Mouse (Mus musculus): ENCODE data around the gene Gm7694.

Gm7694 gene

GRCm38 (mm10) chr1:170306232-170306631 is at the start of gene Gm7694:
TSS of gene Gm7694 (minus strand) at chr1:170306332.
- DNase-seq (ENCODE audit: low spot score): no peak

- no peak for DNase-seq (ENCODE audit: low spot score)
These were observed 47.2 kb upstream of the Gm7694 start for GRCm38 (mm10) chr1:170353335-170353734.

DNA sequence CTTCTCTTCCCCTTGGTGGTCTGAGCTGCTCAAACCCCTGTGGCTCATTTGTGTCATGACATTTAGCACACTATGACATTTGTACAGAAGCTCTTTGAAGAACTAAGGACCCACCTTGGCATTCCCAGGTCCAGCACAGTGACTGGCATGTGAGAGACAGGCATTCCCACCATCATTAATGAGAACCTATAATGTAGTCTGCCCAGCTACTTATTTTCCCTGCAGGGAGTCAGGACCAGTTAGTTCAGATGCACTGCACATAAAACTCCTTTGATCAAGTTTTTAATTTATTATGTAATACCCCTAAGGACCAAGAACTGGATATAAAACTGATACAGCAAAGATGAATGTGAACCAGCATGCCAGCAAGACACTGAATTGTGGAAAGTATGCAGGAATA is 44.9 kb upstream of the Gm7694 start:
- DNase-seq (ENCODE audit: low spot score): no peak

DNA sequence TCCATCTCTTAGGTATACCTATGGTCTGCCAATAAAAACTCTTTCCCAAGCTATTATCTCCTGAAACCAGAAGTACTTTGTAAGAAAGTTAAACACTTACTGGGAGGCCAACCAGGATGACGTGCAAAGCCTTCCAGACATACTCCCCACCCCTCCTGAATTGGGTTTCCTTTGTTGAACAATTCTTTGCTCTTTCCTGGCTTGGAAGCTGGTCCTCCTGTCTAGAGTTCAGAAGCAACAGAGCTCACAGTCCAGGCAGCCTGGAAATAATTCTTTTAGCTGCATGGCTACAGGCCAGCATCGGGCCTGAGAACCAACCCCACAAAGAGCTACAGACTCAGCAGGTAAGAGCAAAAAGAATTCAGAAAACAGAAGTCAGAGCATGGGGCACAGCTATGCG is 40.1 kb upstream of the Gm7694 start:
- DNase-seq (ENCODE audit: low spot score): no peak

DNA sequence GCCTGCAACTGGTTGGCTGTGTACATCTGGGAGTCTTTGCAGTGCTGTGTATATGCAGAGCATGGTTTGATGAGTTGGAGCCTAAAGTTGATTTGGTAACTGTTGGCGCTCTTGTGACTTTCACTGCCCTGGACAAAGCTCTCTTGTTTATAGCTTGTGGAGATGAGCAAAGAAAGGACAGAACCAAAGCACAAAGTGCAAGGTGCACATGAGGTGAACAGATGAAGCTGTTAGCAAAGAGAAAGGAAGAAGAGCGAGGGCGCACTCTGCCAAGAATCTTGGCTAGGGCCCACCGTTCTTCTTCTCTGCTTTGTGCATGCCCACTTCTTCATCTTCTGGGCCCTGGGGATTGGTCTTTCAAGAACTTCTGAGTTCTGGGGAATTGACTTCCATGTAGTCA is 37.8 kb upstream of the Gm7694 start:
- no peak for DNase-seq (ENCODE audit: low spot score)

DNA sequence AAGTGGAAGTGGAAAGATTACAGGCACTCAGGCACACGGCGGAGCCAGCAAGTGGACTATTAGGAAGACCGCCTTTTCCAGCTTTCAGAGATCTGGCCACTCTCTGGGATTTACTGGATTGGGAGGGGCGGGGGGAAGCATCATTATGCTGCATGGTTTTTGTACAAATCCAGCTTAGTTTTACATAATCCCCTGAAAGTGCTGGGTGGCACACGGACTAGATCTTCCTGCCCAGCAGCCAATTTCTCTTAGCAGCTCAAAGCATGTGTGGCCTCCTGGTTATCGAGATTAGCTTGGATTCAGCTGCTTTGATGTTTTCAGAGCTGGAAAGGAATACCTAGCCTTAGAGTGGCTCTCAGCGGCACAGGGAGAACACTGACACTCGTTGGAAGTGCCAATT is 36.9 kb upstream of the Gm7694 start:
- no peak for DNase-seq (ENCODE audit: low spot score)

DNA sequence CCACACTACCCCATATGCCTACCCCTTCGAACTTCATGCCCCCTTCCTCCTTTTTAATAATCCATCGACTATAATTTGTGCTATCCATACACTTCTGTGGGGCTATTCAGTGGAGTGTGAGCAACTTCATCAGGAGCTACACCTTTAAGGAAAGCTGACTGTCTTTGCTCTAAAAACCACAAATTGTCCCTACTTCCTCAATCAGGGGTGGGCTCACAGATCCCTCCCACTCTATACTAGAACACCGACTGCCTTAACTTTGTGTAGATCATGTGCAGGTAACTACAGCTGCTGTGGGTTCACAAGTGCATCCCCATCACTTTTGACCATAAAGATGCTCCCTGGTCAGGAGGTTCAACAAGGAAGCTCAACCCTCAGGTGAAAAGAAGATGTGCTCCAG is 33.8 kb upstream of the Gm7694 start:
- no peak for DNase-seq (ENCODE audit: low spot score)

GRCm38 (mm10) chr1:170332775-170333174 is 26.6 kb upstream of the Gm7694 start:
- DNase-seq (ENCODE audit: low spot score): no peak

DNA sequence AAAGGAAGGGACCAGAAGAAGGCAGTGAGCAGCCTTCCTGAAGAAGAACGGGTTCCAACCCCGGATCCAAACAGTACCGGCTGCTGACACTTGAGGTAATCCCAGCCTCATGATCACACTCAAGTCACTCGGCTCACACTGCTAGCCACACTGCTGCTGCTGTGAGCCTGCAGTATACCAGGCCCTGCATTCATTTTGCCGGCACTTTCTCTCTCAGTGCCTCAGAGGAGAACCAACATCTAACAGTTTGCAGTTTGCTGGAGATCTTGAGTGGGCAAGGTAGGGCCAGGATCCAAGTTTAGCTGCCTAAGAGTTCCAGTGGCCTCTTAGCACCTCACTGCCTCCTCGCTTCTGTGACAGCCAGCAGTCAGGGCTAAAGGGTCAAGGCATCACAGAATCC is 25.8 kb upstream of the Gm7694 start:
- no peak for DNase-seq (ENCODE audit: low spot score)

GRCm38 (mm10) chr1:170325277-170325676 is 19.1 kb upstream of the Gm7694 start:
- no peak for DNase-seq (ENCODE audit: low spot score)

DNA sequence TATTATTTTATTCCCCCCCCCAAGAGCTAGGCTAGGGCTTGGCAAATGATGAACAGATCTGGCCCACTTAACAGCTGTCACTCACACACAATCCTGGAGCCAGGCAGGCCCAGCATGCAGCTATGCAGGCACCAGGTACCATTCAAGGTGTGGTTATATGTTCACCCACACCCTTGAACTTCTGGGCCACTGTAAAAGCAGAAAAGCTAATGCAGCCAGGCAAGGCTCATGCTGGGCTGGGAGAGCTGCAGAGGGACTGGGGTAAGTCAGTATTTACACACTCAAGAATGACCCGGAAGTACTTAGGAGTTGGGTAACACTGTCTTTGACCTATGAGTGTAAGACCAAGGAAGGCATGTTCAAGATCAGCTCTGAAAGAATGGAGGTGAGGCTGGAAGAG is 18.2 kb upstream of the Gm7694 start:
- no peak for DNase-seq (ENCODE audit: low spot score)

GRCm38 (mm10) chr1:170323001-170323400 is 16.9 kb upstream of the Gm7694 start:
- DNase-seq (ENCODE audit: low spot score): no peak

GRCm38 (mm10) chr1:170322046-170322445 is 15.9 kb upstream of the Gm7694 start:
- no peak for DNase-seq (ENCODE audit: low spot score)

GRCm38 (mm10) chr1:170311431-170311830 is 5.3 kb upstream of the Gm7694 start:
- no peak for DNase-seq (ENCODE audit: low spot score)

GRCm38 (mm10) chr1:170308503-170308902 is 2.4 kb upstream of the Gm7694 start, which contains the start of gene Spata46:
TSS of gene Spata46 (plus strand) at chr1:170308803.
- no peak for DNase-seq (ENCODE audit: low spot score)

DNA sequence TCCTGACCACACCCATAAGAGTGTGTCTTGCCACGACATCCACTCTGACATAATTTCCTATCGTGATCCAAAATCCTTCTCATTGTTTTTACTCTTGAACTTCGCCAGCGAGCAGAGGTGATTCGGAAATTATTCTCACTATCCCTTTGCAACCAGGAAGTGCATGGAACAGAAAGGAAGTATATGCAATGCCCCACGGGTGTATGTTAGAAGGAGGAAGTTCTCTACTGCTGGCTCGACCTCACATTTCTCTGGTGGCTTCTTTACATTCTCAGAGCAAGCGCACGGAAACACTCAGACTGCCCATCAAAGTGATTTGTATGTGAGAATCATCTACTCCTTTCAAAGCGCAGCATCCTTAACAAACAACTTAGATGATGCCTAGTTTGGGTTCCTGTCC is 1.1 kb downstream of the Gm7694 start:
- no peak for DNase-seq (ENCODE audit: low spot score)

DNA sequence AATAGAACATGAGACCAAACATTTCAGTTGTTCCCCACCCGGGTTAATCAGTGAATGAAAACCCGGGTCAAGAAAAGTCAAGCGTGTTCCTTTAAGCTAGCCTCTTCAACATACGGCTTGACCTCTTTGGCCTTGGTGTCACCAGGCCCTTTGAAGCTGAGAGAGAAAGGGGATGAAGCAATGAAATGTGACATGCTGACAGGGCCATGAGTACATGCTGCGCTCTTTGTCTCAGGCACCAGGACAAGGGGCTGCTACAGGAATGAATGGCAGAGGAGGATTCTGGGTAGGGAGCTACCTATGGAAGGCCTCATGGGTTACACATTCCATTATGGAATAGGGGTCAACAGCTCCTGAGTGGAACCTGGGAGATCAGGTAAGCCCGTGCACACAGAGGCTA is 3.0 kb downstream of the Gm7694 start:
- DNase-seq (ENCODE audit: low spot score): no peak

GRCm38 (mm10) chr1:170302456-170302855 is 3.7 kb downstream of the Gm7694 start:
- DNase-seq (ENCODE audit: low spot score): no peak

GRCm38 (mm10) chr1:170301686-170302085 is 4.4 kb downstream of the Gm7694 start:
- DNase-seq (ENCODE audit: low spot score): no peak

DNA sequence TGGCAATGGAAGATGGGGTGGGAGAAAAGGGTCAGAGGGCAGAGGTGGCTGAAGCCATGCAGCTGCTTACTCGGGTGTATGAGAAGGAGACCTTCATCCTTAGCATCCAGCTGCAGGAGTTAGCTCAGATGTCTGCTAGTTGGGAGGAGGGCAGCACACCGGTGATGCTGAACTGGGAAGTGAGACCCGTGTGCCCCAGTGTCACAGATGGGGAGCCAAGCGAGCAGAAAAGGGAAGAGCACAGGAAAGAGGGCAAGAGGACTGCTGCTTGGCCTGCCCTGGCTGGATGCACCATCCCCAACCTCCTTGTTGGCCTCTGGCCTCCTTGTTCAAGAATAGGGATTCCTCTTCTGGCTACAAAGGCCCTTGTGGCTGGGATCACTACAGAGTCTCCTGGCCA is 6.6 kb downstream of the Gm7694 start:
- no peak for DNase-seq (ENCODE audit: low spot score)

- no peak for DNase-seq (ENCODE audit: low spot score)
These were observed 11.2 kb downstream of the Gm7694 start for GRCm38 (mm10) chr1:170294786-170295570.

- no peak for DNase-seq (ENCODE audit: low spot score)
These were observed 12.9 kb downstream of the Gm7694 start for GRCm38 (mm10) chr1:170293257-170293656.

- peak; percentile 37 for DNase-seq (ENCODE audit: low spot score)
These were observed 13.7 kb downstream of the Gm7694 start for GRCm38 (mm10) chr1:170292239-170292951.

All from urinary bladder, postnatal 14 days (tissue).